In genomic region chr9:120360397-120361177, GRCm38 (mm10) we compare ENCODE assay signal across 8 mouse cellular contexts. TPM values are rescaled to one million over a fixed set of nuclear protein-coding genes. Genes with fewer than 3 reads are reported as not detected.
DNase-seq lines count a peak whose midpoint lies in the region; ATAC-seq and TF ChIP-seq lines count a peak whose summit lies in the region.

No protein-coding gene starts in this region.

- no peak overlapping the region; the same call in 1 of the 2 replicates for H3K4me2 ChIP-seq in limb, embryonic 11.5 days (ENCODE audit: low read depth, severe bottlenecking)
- no peak overlapping the region for H3K4me2 ChIP-seq in lung, embryonic 16.5 days (ENCODE audit: low read depth, low read length)

- H3K27me3 ChIP-seq in limb, embryonic 11.5 days (ENCODE audit: control insufficient read depth, insufficient read depth, low read length): no peaks in the 10 kb centered on the region
- H3K27me3 ChIP-seq in limb, embryonic 10.5 days (ENCODE audit: low read depth, poor library complexity, severe bottlenecking): no peaks in the 10 kb centered on the region
- H3K27me3 ChIP-seq in heart, embryonic 10.5 days (ENCODE audit: insufficient read depth, poor library complexity, severe bottlenecking): no peaks in the 10 kb centered on the region
- no peaks in the 10 kb centered on the region for H3K27me3 ChIP-seq in lung, embryonic 16.5 days (ENCODE audit: control insufficient read depth, insufficient read depth, low read depth, low read length)

- H3K4me1 ChIP-seq in limb, embryonic 11.5 days (ENCODE audit: control insufficient read depth, insufficient read depth, low read length): 0 out of 2 replicates have a peak, but pooled peaks cover 3% of the 10 kb centered on the region
- H3K4me1 ChIP-seq in limb, embryonic 10.5 days: peaks cover 12% of the 10 kb centered on the region; the same call in 1 of the 2 replicates
- H3K4me1 ChIP-seq in cortical plate, adult 2 months (ENCODE audit: control insufficient read depth, insufficient read depth, low read length): peaks cover 41% of the 10 kb centered on the region
- H3K4me1 ChIP-seq in heart, embryonic 10.5 days: peaks cover 24% of the 10 kb centered on the region
- no peaks in the 10 kb centered on the region for H3K4me1 ChIP-seq in lung, embryonic 16.5 days (replicated peaks; ENCODE audit: control insufficient read depth, insufficient read depth, low read length)

- ATAC-seq in limb, embryonic 11.5 days (ENCODE audit: insufficient number of reproducible peaks, low FRiP score, low TSS enrichment, low read depth): no peak
- ATAC-seq in lung, embryonic 16.5 days (ENCODE audit: low read depth): peak; percentile 83

- no peak for TF ChIP-seq CTCF in cortical plate, adult 2 months (IDR thresholded peaks at IDR 0.05; ENCODE audit: extremely low read depth, insufficient read depth, low read length)

- TF ChIP-seq POLR2A in cortical plate, adult 2 months (IDR thresholded peaks at IDR 0.05; ENCODE audit: extremely low read depth, insufficient read depth, low read length): no peak

- 62% methylated on average over 14 of the region's 14 CpGs for WGBS in limb, embryonic 11.5 days
- 65% methylated on average over 14 of the region's 14 CpGs for WGBS in limb, embryonic 10.5 days
- WGBS in heart, embryonic 10.5 days: 56% methylated on average over 14 of the region's 14 CpGs
- 27% methylated on average over 14 of the region's 14 CpGs for WGBS in lung, embryonic 16.5 days

- DNase-seq in limb, embryonic 11.5 days (ENCODE audit: low spot score): peak; percentile 33
- no peak for DNase-seq in limb, embryonic 10.5 days (ENCODE audit: low spot score)
- DNase-seq in heart, embryonic 10.5 days (ENCODE audit: low spot score): no peak
- DNase-seq in kidney, postnatal 10 days: peak; percentile 72
- peak; percentile 79 to 88 for DNase-seq in right cerebral cortex, postnatal 10 days (ENCODE audit: low spot score in 2 of 2)
- DNase-seq in retina, embryonic 14.5 days (ENCODE audit: low spot score): no peak

- H3K9ac ChIP-seq in limb, embryonic 11.5 days (ENCODE audit: low read length): no peak overlapping the region
- H3K9ac ChIP-seq in lung, embryonic 16.5 days (ENCODE audit: low read length): peak overlapping the region; percentile 18; the same call in 1 of the 2 replicates

- 0 out of 2 replicates have a peak overlapping the region, but pooled peaks have one; percentile 26 for H3K27ac ChIP-seq in limb, embryonic 11.5 days (replicated peaks; ENCODE audit: low read depth, low read length)
- H3K27ac ChIP-seq in limb, embryonic 10.5 days: no peak overlapping the region; the same call in 1 of the 2 replicates
- peak overlapping the region; percentile 45 for H3K27ac ChIP-seq in cortical plate, adult 2 months (ENCODE audit: insufficient read depth, low read length)
- H3K27ac ChIP-seq in heart, embryonic 10.5 days: peak overlapping the region; percentile 65
- H3K27ac ChIP-seq in lung, embryonic 16.5 days (ENCODE audit: low read length): peak overlapping the region; percentile 85

- H3K36me3 ChIP-seq in limb, embryonic 11.5 days (ENCODE audit: control insufficient read depth, insufficient read depth, low read length): no peaks in the 10 kb centered on the region
- H3K36me3 ChIP-seq in limb, embryonic 10.5 days: no peaks in the 10 kb centered on the region
- H3K36me3 ChIP-seq in heart, embryonic 10.5 days: no peaks in the 10 kb centered on the region
- H3K36me3 ChIP-seq in lung, embryonic 16.5 days (ENCODE audit: control insufficient read depth, insufficient read depth, low read length): no peaks in the 10 kb centered on the region

- H3K4me3 ChIP-seq in limb, embryonic 11.5 days (ENCODE audit: low read depth, low read length): no peak overlapping the region
- no peak overlapping the region for H3K4me3 ChIP-seq in limb, embryonic 10.5 days
- H3K4me3 ChIP-seq in cortical plate, adult 2 months (ENCODE audit: insufficient read depth, low read length): no peak overlapping the region
- H3K4me3 ChIP-seq in heart, embryonic 10.5 days: no peak overlapping the region
- H3K4me3 ChIP-seq in lung, embryonic 16.5 days (ENCODE audit: low read length): no peak overlapping the region

- H3K9me3 ChIP-seq in limb, embryonic 11.5 days (ENCODE audit: control insufficient read depth, low read length): no peaks in the 10 kb centered on the region
- no peaks in the 10 kb centered on the region for H3K9me3 ChIP-seq in limb, embryonic 10.5 days (replicated peaks)
- H3K9me3 ChIP-seq in heart, embryonic 10.5 days: 0 out of 2 replicates have a peak, but pooled peaks cover 2% of the 10 kb centered on the region
- H3K9me3 ChIP-seq in lung, embryonic 16.5 days (ENCODE audit: control insufficient read depth, low read length): no peaks in the 10 kb centered on the region

RNA-seq across cellular contexts. Expression of gene Myrip, which starts 59.3 kb away (rescaled TPM):
- 0.07 TPM in 1 of 2 replicates, not detected in the other for polyA plus RNA-seq in limb, embryonic 11.5 days (2014; fragmentation: Nextera tagmentation; extraction: Ambion mirVana)
- polyA plus RNA-seq in limb, embryonic 10.5 days (2016; fragmentation: Nextera tagmentation; extraction: Ambion mirVana): 0.31 TPM in 1 of 2 replicates, not detected in the other
- 47.7 and 57.5 TPM in 2 replicates for polyA plus RNA-seq in cortical plate, adult 2 months (2012; rRNA removed)
- 0.15 and 0.21 TPM in 2 replicates for polyA plus RNA-seq in heart, embryonic 10.5 days (2016; fragmentation: Nextera tagmentation; extraction: Ambion mirVana)
- polyA plus RNA-seq in lung, embryonic 16.5 days (2015; fragmentation: Nextera tagmentation; extraction: Ambion mirVana): 0.24 and 0.29 TPM in 2 replicates

Comparison
In these comparisons a context has a peak if more than half of its experiments do, and no peak if none do; other contexts are left out.
1. DNase-seq: peak in limb, embryonic 11.5 days (single experiment), kidney, postnatal 10 days (single experiment) and right cerebral cortex, postnatal 10 days (2 of 2); none in limb, embryonic 10.5 days (single experiment), heart, embryonic 10.5 days (single experiment) and retina, embryonic 14.5 days (single experiment).
2. RNA of gene Myrip, which starts 59.3 kb away (polyA plus RNA-seq): 47.7 to 57.5 TPM in cortical plate, adult 2 months; 0.24 to 0.29 TPM in lung, embryonic 16.5 days, 0.15 to 0.21 TPM in heart, embryonic 10.5 days, 0.07 TPM in limb, embryonic 11.5 days and 0.31 TPM in limb, embryonic 10.5 days; every median in the first group is over 10 times any median in the second.